13 mouse cellular contexts compared by ENCODE assay signal in genomic region chr15:94658392-94659111, GRCm38 (mm10). TPM values are rescaled to one million over a fixed set of nuclear protein-coding genes. Genes with fewer than 3 reads are reported as not detected.
DNase-seq lines count a peak whose midpoint lies in the region; ATAC-seq lines count a peak whose summit lies in the region.
"Had no signal": no experiment of that assay in that cellular context is flagged by ENCODE, and none has a peak within 500 bp of the region (broad histone marks: within the 10 kb centered on the region; RNA-seq: fewer than 3 reads in every experiment).

No protein-coding gene starts in this region.

- peak; percentile 68 for DNase-seq in heart, adult 11 months
- DNase-seq in heart, adult 9 months (ENCODE audit: low spot score in 2 of 2) = no peak
- DNase-seq in hindbrain, embryonic 14.5 days (ENCODE audit: low spot score) = no peak
- no peak for DNase-seq in testis, postnatal 10 days (ENCODE audit: low spot score)
- DNase-seq in gastrocnemius, postnatal 14 days = no peak
- DNase-seq: kidney, adult 2 months had no signal

- H3K36me3 ChIP-seq in embryonic facial prominence, embryonic 12.5 days = no peaks in the 10 kb centered on the region
- H3K36me3 ChIP-seq in hindbrain, embryonic 14.5 days (replicated peaks; ENCODE audit: control insufficient read depth, insufficient read depth) = no peaks in the 10 kb centered on the region
- no peaks in the 10 kb centered on the region for H3K36me3 ChIP-seq in midbrain, embryonic 15.5 days (replicated peaks)
- no peaks in the 10 kb centered on the region for H3K36me3 ChIP-seq in intestine, embryonic 15.5 days
- H3K36me3 ChIP-seq: heart, embryonic 13.5 days; liver, embryonic 15.5 days had no signal

- no peaks in the 10 kb centered on the region for H3K27me3 ChIP-seq in embryonic facial prominence, embryonic 12.5 days
- no peaks in the 10 kb centered on the region for H3K27me3 ChIP-seq in hindbrain, embryonic 14.5 days (ENCODE audit: control insufficient read depth, insufficient read depth, low read length)
- no peaks in the 10 kb centered on the region for H3K27me3 ChIP-seq in midbrain, embryonic 15.5 days (replicated peaks)
- no peaks in the 10 kb centered on the region for H3K27me3 ChIP-seq in intestine, embryonic 15.5 days (replicated peaks)
- H3K27me3 ChIP-seq: heart, embryonic 13.5 days; liver, embryonic 15.5 days had no signal

- peak overlapping the region; percentile 79; the same call in 1 of the 2 replicates for H3K27ac ChIP-seq in embryonic facial prominence, embryonic 12.5 days
- peak overlapping the region; percentile 41; the same call in 1 of the 2 replicates for H3K27ac ChIP-seq in hindbrain, embryonic 14.5 days
- H3K27ac ChIP-seq in midbrain, embryonic 15.5 days = peak overlapping the region; percentile 60
- no peak overlapping the region for H3K27ac ChIP-seq in intestine, embryonic 15.5 days
- H3K27ac ChIP-seq: heart, embryonic 13.5 days; liver, embryonic 15.5 days; stomach, postnatal 0 days had no signal

- H3K9ac ChIP-seq in embryonic facial prominence, embryonic 12.5 days = no peak overlapping the region
- H3K9ac ChIP-seq in hindbrain, embryonic 14.5 days = no peak overlapping the region
- H3K9ac ChIP-seq in midbrain, embryonic 15.5 days = no peak overlapping the region
- H3K9ac ChIP-seq in intestine, embryonic 15.5 days = no peak overlapping the region
- H3K9ac ChIP-seq: heart, embryonic 13.5 days; liver, embryonic 15.5 days had no signal

- no peak overlapping the region for H3K4me3 ChIP-seq in embryonic facial prominence, embryonic 12.5 days
- no peak overlapping the region for H3K4me3 ChIP-seq in hindbrain, embryonic 14.5 days (replicated peaks; ENCODE audit: low read length)
- no peak overlapping the region for H3K4me3 ChIP-seq in midbrain, embryonic 15.5 days
- H3K4me3 ChIP-seq in intestine, embryonic 15.5 days (replicated peaks) = no peak overlapping the region
- H3K4me3 ChIP-seq: heart, embryonic 13.5 days; liver, embryonic 15.5 days had no signal

- peaks cover 20% of the 10 kb centered on the region for H3K4me1 ChIP-seq in embryonic facial prominence, embryonic 12.5 days
- peaks cover 14% of the 10 kb centered on the region; the same call in 1 of the 2 replicates for H3K4me1 ChIP-seq in hindbrain, embryonic 14.5 days (replicated peaks; ENCODE audit: control insufficient read depth, insufficient read depth, low read length)
- peaks cover 25% of the 10 kb centered on the region for H3K4me1 ChIP-seq in midbrain, embryonic 15.5 days
- H3K4me1 ChIP-seq in intestine, embryonic 15.5 days (replicated peaks) = peaks cover 8% of the 10 kb centered on the region
- H3K4me1 ChIP-seq: liver, embryonic 15.5 days had no signal

- WGBS in embryonic facial prominence, embryonic 12.5 days = 55% methylated on average over 13 of the region's 13 CpGs
- WGBS in hindbrain, embryonic 14.5 days = 70% methylated on average over 13 of the region's 13 CpGs
- WGBS in midbrain, embryonic 15.5 days = 59% methylated on average over 13 of the region's 13 CpGs
- 71% methylated on average over 13 of the region's 13 CpGs for WGBS in intestine, embryonic 15.5 days

- H3K9me3 ChIP-seq in embryonic facial prominence, embryonic 12.5 days = no peaks in the 10 kb centered on the region
- no peaks in the 10 kb centered on the region for H3K9me3 ChIP-seq in hindbrain, embryonic 14.5 days (ENCODE audit: control insufficient read depth, low read length)
- no peaks in the 10 kb centered on the region for H3K9me3 ChIP-seq in midbrain, embryonic 15.5 days
- H3K9me3 ChIP-seq in intestine, embryonic 15.5 days = no peaks in the 10 kb centered on the region
- H3K9me3 ChIP-seq: heart, embryonic 13.5 days; liver, embryonic 15.5 days had no signal

- intact Hi-C loops in gastrocnemius, postnatal 14 days (cut with DNase I; ENCODE audit: low total_unique reads) = no loop called here

- ATAC-seq in embryonic facial prominence, embryonic 12.5 days (ENCODE audit: insufficient number of reproducible peaks, insufficient read depth, low FRiP score, low TSS enrichment) = no peak
- ATAC-seq in hindbrain, embryonic 14.5 days (ENCODE audit: low FRiP score) = peak; percentile 46; the same call in 1 of the 2 replicates
- ATAC-seq in midbrain, embryonic 15.5 days (replicated peaks) = peak; percentile 32; the same call in 1 of the 2 replicates
- ATAC-seq in intestine, embryonic 15.5 days = no peak

- no peak overlapping the region for H3K4me2 ChIP-seq in embryonic facial prominence, embryonic 12.5 days (replicated peaks)
- no peak overlapping the region for H3K4me2 ChIP-seq in hindbrain, embryonic 14.5 days (replicated peaks)
- no peak overlapping the region for H3K4me2 ChIP-seq in midbrain, embryonic 15.5 days
- no peak overlapping the region for H3K4me2 ChIP-seq in intestine, embryonic 15.5 days (replicated peaks)
- H3K4me2 ChIP-seq: heart, embryonic 13.5 days; liver, embryonic 15.5 days had no signal

RNA-seq across cellular contexts. Expression of gene Tmem117, which starts 29.5 kb away (rescaled TPM):
- 2.5 and 3.2 TPM in 2 replicates for polyA plus RNA-seq in embryonic facial prominence, embryonic 12.5 days (2016; fragmentation: Nextera tagmentation; extraction: Ambion mirVana)
- polyA plus RNA-seq in hindbrain, embryonic 14.5 days (2014; fragmentation: Nextera tagmentation; extraction: Ambion mirVana) = 16.1 and 16.9 TPM in 2 replicates
- polyA plus RNA-seq in midbrain, embryonic 15.5 days (2015; fragmentation: Nextera tagmentation; extraction: Ambion mirVana) = 12.3 and 12.4 TPM in 2 replicates
- 2.5 and 2.6 TPM in 2 replicates for polyA plus RNA-seq in intestine, embryonic 15.5 days (2015; fragmentation: Nextera tagmentation; extraction: Ambion mirVana)
- 10 to 100 TPM; 26.8 to 30.0 TPM for total RNA-seq in gastrocnemius, postnatal 14 days (2021)
- total RNA-seq: neutrophil, adult 5-6 weeks had no signal

Comparison
In these comparisons a context has a peak if more than half of its experiments do, and no peak if none do; other contexts are left out.
1. ATAC-seq: peak in hindbrain, embryonic 14.5 days (single experiment) and midbrain, embryonic 15.5 days (single experiment); none in embryonic facial prominence, embryonic 12.5 days (single experiment) and intestine, embryonic 15.5 days (single experiment).